Mouse (Mus musculus) embryonic facial prominence, embryonic 14.5 days (tissue): Measurements from ENCODE around the gene Col24a1. TPM values are rescaled to one million over a fixed set of nuclear protein-coding genes. Genes with fewer than 3 reads are reported as not detected.
"Not testable (repeated sequence)": the region's sequence is repeated elsewhere in the genome, so short reads cannot be mapped to it uniquely, and the experiment has no call there.

ENCODE experiments used
- ATAC-seq: fragments of 200-750 bp; cut with Nextera tagmentation; 2 replicates; pipeline ENCODE4 v1.8.0; 2017; ENCODE audit warnings: low read depth, moderate number of reproducible peaks, moderate TSS enrichment
- DNase-seq: peaks from one replicate; pipeline ENCODE4 v3.0.0-alpha.2; 2015; ENCODE audit warnings: low spot score
- H3K27ac ChIP-seq: fragments of 300-500 bp; sonication (generic); replicated peaks from 2 replicates; pipeline ENCODE4 v1.5.1; 2014; ENCODE audit warnings: low read depth, mild to moderate bottlenecking, low read length, moderate library complexity
- H3K27me3 ChIP-seq: fragments of 300-500 bp; sonication (generic); replicated peaks from 2 replicates; pipeline ENCODE4 v1.6.1; 2014; ENCODE audit warnings: low read length; ENCODE audit not compliant: control insufficient read depth, insufficient read depth
- H3K36me3 ChIP-seq: fragments of 300-500 bp; sonication (generic); 2 replicates; pipeline ENCODE4 v1.6.1; 2014; ENCODE audit warnings: low read length, mixed read lengths; ENCODE audit not compliant: control insufficient read depth, insufficient read depth
- H3K4me1 ChIP-seq: fragments of 300-500 bp; sonication (generic); 2 replicates; pipeline ENCODE4 v1.6.1; 2014; ENCODE audit warnings: antibody characterized with exemption, low read length; ENCODE audit not compliant: control insufficient read depth, insufficient read depth
- H3K4me2 ChIP-seq: fragments of 300-500 bp; sonication (generic); 2 replicates; pipeline ENCODE4 v1.6.1; 2014; ENCODE audit warnings: low read depth, mild to moderate bottlenecking, low read length, moderate library complexity, mixed read lengths
- H3K4me3 ChIP-seq: fragments of 300-500 bp; sonication (generic); 2 replicates; pipeline ENCODE4 v1.5.1; 2014; ENCODE audit warnings: low read depth, mild to moderate bottlenecking, low read length
- H3K9ac ChIP-seq: fragments of 300-500 bp; sonication (generic); 2 replicates; pipeline ENCODE4 v1.6.1; 2014; ENCODE audit warnings: low read depth, mild to moderate bottlenecking, low read length, moderate library complexity, mixed read lengths
- H3K9me3 ChIP-seq: fragments of 300-500 bp; sonication (generic); 2 replicates; pipeline ENCODE4 v1.6.1; 2016; ENCODE audit warnings: low read length; ENCODE audit not compliant: control insufficient read depth
- WGBS: fragments of 180-500 bp; shearing (Covaris S2); extraction: QIAGEN DNeasy Blood & Tissue Kit; methylation state at CpG from one replicate; pipeline ENCODE4 v1.1.7; 2014; 5-methylcytosine and 5-hydroxymethylcytosine counted together
- polyA plus RNA-seq: library from polyadenylated mRNA; unstranded; fragments of >200 nt; fragmentation: Nextera tagmentation; extraction: Ambion mirVana; gene quantifications from 2 replicates; pipeline ENCODE4 v1.2.1, GENCODE M21; 2014

Gene Col24a1
- polyA plus RNA-seq, 1 experiment from 2014 or later: 16.3 TPM

- DNase-seq: peak; percentile 56
Observed at GRCm38 (mm10) chr3:145442268-145442667, 150.0 kb downstream of the Col24a1 start.

DNA sequence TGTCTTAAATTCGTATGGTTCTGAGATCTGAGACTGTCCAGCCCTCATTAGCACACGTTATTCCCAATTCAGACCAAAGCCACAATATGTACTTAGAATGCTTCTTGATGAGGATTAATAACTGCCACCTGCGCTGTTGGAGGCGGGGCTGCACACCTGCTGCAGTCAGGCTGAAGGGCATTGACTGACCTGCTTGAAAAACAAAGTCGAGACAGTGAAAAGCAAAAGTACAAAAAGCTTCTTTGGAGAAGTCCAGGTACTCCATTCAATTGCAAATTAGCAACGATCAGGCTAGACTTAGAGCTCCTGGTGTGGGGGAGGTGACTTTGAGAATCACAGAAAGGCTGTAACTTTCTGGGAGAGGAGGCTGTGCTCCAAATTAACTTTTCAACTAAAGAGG is 150.9 kb downstream of the Col24a1 start:
- not testable (repeated sequence) for H3K4me3 ChIP-seq, H3K9me3 ChIP-seq, H3K4me1 ChIP-seq, H3K9ac ChIP-seq, DNase-seq, H3K36me3 ChIP-seq, H3K27ac ChIP-seq, ATAC-seq, H3K27me3 ChIP-seq, H3K4me2 ChIP-seq
- WGBS: 68% methylated on average over 6 of the region's 6 CpGs

More at GRCm38 (mm10) chr3:145442268-145442667, 150.0 kb downstream of the Col24a1 start:
- ATAC-seq: no peak
- 83% methylated on average over 1 of the region's 1 CpGs for whole genome bisulfite sequencing
- H3K4me2 ChIP-seq: no peak overlapping the region
- H3K4me3 ChIP-seq: no peak overlapping the region
- no peaks in the 10 kb centered on the region for H3K4me1 ChIP-seq
- no peak overlapping the region for H3K27ac ChIP-seq
- no peaks in the 10 kb centered on the region for H3K27me3 ChIP-seq
- 0 out of 2 replicates have a peak, but pooled peaks cover 3% of the 10 kb centered on the region for H3K9me3 ChIP-seq
- no peak overlapping the region for H3K9ac ChIP-seq
- H3K36me3 ChIP-seq: no peaks in the 10 kb centered on the region

GRCm38 (mm10) chr3:145457039-145457438 is 164.8 kb downstream of the Col24a1 start:
- H3K9me3 ChIP-seq: no peaks in the 10 kb centered on the region
- DNase-seq (no peak), ATAC-seq (no peak)
- no peak overlapping the region for H3K27ac ChIP-seq
- no peaks in the 10 kb centered on the region for H3K36me3 ChIP-seq
- no peak overlapping the region for H3K4me2 ChIP-seq
- H3K9ac ChIP-seq: no peak overlapping the region
- H3K27me3 ChIP-seq: no peaks in the 10 kb centered on the region
- WGBS: 66% methylated on average over 5 of the region's 5 CpGs
- H3K4me1 ChIP-seq: no peaks in the 10 kb centered on the region
- H3K4me3 ChIP-seq: no peak overlapping the region

- Histone ChIP-seq H3K4me2 (no peak overlapping the region), H3K27me3 (no peaks in the 10 kb centered on the region), H3K4me3 (no peak overlapping the region), H3K36me3 (no peaks in the 10 kb centered on the region), H3K4me1 (no peaks in the 10 kb centered on the region), H3K9me3 (no peaks in the 10 kb centered on the region), H3K9ac (no peak overlapping the region), H3K27ac (no peak overlapping the region)
- ATAC-seq (no peak), DNase-seq (no peak)
- whole genome bisulfite sequencing: 66% methylated on average over 7 of the region's 7 CpGs
Observed at GRCm38 (mm10) chr3:145462351-145462750, 170.1 kb downstream of the Col24a1 start.

DNA sequence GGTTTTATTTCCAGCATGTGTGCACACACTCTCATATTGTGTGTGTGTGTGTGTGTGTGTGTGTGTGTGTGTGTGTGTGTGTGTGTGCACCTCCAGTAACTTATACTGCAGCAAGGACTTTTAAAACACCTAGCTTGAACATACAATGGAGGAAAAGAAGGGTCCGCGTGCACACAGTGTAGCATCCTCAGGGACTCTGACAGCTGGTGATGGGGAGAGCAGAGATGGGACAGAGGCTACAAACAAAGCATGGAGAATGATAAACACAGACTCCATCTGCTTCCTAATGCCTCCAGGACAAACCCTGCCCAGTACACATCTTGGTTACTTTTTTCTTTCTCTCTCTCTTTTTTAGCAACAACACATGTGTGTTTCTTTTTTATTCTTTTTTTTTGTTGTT is 171.5 kb downstream of the Col24a1 start:
- Histone ChIP-seq H3K27me3 (no peaks in the 10 kb centered on the region), H3K4me3 (no peak overlapping the region), H3K4me2 (no peak overlapping the region), H3K36me3 (no peaks in the 10 kb centered on the region), H3K27ac (no peak overlapping the region), H3K4me1 (no peaks in the 10 kb centered on the region), H3K9me3 (no peaks in the 10 kb centered on the region), H3K9ac (no peak overlapping the region)
- DNase-seq (no peak), ATAC-seq (no peak)
- 64% methylated on average over 2 of the region's 2 CpGs for WGBS

GRCm38 (mm10) chr3:145471094-145471493 is 178.8 kb downstream of the Col24a1 start:
- Histone ChIP-seq H3K4me2 (no peak overlapping the region), H3K27ac (no peak overlapping the region), H3K9me3 (no peaks in the 10 kb centered on the region), H3K4me1 (0 out of 2 replicates have a peak, but pooled peaks cover 8% of the 10 kb centered on the region), H3K27me3 (no peaks in the 10 kb centered on the region), H3K4me3 (no peak overlapping the region), H3K36me3 (no peaks in the 10 kb centered on the region), H3K9ac (no peak overlapping the region)
- 46% methylated on average over 4 of the region's 4 CpGs for WGBS
- ATAC-seq (no peak), DNase-seq (no peak)

DNA sequence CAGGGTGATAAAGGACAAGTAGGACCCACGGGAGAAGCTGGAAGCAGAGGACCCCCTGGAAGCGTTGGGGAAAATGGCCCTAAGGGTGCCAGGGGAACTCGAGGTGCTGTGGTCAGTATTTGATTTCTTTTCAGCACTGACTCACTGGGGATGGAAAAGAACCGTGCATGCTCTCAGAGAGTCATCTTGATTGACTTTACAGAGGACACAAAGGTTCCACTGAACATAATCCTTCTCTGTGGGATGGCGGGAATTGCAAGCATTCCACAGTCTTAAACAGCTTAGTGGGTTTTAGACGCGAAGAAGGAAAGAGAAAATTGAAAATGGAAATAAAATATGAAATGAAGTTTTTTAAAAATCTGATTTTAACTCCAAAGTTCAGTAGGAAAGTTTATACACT is 181.9 kb downstream of the Col24a1 start:
- Histone ChIP-seq H3K27me3 (no peaks in the 10 kb centered on the region), H3K36me3 (no peaks in the 10 kb centered on the region), H3K4me3 (no peak overlapping the region), H3K4me2 (no peak overlapping the region), H3K9me3 (no peaks in the 10 kb centered on the region), H3K27ac (no peak overlapping the region), H3K9ac (no peak overlapping the region), H3K4me1 (0 out of 2 replicates have a peak, but pooled peaks cover 8% of the 10 kb centered on the region)
- WGBS: 49% methylated on average over 7 of the region's 7 CpGs
- ATAC-seq: no peak
- DNase-seq: no peak

- H3K27me3 ChIP-seq: no peaks in the 10 kb centered on the region
- H3K4me3 ChIP-seq: no peak overlapping the region
- no peak overlapping the region for H3K4me2 ChIP-seq
- ATAC-seq (no peak), DNase-seq (no peak)
- no peak overlapping the region for H3K27ac ChIP-seq
- H3K36me3 ChIP-seq: no peaks in the 10 kb centered on the region
- 73% methylated on average over 3 of the region's 3 CpGs for WGBS
- H3K9me3 ChIP-seq: no peaks in the 10 kb centered on the region
- no peak overlapping the region for H3K9ac ChIP-seq
- H3K4me1 ChIP-seq: 0 out of 2 replicates have a peak, but pooled peaks cover under 1% of the 10 kb centered on the region
Observed at GRCm38 (mm10) chr3:145476634-145477033, 184.4 kb downstream of the Col24a1 start.

GRCm38 (mm10) chr3:145477074-145477473 is 184.8 kb downstream of the Col24a1 start:
- H3K36me3 ChIP-seq: no peaks in the 10 kb centered on the region
- DNase-seq: no peak
- H3K4me1 ChIP-seq: no peaks in the 10 kb centered on the region
- H3K27me3 ChIP-seq: no peaks in the 10 kb centered on the region
- ATAC-seq: no peak
- H3K27ac ChIP-seq: no peak overlapping the region
- 76% methylated on average over 11 of the region's 11 CpGs for WGBS
- H3K4me3 ChIP-seq: no peak overlapping the region
- no peaks in the 10 kb centered on the region for H3K9me3 ChIP-seq
- H3K9ac ChIP-seq: no peak overlapping the region
- H3K4me2 ChIP-seq: no peak overlapping the region
